Mouse (Mus musculus): Measurements from ENCODE around the gene Ccn1. TPM values are rescaled to one million over a fixed set of nuclear protein-coding genes. Genes with fewer than 3 reads are reported as not detected.
A peak's percentile ranks its signal among the peaks of the same experiment; 100 is the strongest.

Gene Ccn1
- polyA plus RNA-seq, 1 experiment from 2014 or later: 3.5 TPM

DNA sequence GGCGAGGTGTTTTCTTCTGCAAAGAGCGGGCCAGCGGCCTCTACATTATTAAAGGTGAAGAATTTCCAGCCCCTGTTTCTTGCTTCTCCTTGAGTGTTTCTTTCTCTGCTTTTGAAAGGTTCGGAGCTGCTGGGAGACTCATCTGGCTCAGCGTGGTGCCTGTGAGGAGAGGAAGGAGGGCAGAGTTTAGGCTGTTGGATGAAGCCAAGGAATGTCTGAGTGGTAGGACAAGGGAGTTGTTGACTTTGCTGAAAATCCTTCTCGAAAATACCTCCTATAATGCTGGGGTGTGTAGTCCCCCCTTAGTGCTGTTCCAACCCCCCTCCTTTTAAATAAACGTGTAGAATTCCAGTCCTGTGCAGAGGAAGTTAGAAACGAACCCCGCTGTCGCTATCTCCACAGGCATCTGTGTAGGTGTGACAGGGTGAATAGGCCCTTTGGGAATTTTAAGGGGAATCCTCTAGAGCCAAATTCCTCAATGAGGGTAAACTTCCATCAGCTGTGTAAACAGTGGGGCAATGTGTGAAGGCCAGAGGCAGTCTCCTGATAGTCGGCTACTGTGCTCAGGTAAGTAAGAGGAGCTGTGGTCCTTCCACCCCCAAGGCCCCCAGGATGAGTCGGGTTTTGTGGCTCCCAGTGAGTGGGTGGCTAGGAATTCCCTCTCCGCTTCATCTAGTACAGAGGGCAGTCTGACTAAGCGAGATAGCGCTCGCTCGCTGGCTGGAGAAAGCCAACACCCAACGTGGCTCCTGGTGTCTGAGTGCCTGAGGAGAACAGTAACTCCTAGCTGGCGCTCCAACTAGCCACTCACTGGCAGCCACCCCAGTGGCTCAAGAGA is 35.0 kb upstream of the Ccn1 start:
- Histone ChIP-seq H3K9me3 (ENCODE audit: low read length) (no peaks in the 10 kb centered on the region), H3K9ac (replicated peaks) (no peak overlapping the region), H3K4me3 (ENCODE audit: low read depth, low read length) (no peak overlapping the region), H3K4me2 (ENCODE audit: low read depth, low read length) (no peak overlapping the region), H3K27ac (ENCODE audit: low read depth) (no peak overlapping the region), H3K27me3 (ENCODE audit: insufficient read depth, low read length) (no peaks in the 10 kb centered on the region), H3K4me1 (ENCODE audit: insufficient read depth) (peaks cover 4% of the 10 kb centered on the region; the same call in 1 of the 2 replicates), H3K36me3 (replicated peaks; ENCODE audit: insufficient read depth, low read length) (no peaks in the 10 kb centered on the region)
- TF ChIP-seq EP300 (IDR thresholded peaks at IDR 0.05; ENCODE audit: low read depth) (no peak), CTCF (IDR thresholded peaks at IDR 0.05; ENCODE audit: low read depth) (no peak)
- ATAC-seq (peak; percentile 38; the same call in 1 of the 2 replicates), DNase-seq (peak; percentile 13)
- WGBS (ENCODE audit: insufficient replicate concordance): 40% methylated on average over 19 of the region's 19 CpGs

DNA sequence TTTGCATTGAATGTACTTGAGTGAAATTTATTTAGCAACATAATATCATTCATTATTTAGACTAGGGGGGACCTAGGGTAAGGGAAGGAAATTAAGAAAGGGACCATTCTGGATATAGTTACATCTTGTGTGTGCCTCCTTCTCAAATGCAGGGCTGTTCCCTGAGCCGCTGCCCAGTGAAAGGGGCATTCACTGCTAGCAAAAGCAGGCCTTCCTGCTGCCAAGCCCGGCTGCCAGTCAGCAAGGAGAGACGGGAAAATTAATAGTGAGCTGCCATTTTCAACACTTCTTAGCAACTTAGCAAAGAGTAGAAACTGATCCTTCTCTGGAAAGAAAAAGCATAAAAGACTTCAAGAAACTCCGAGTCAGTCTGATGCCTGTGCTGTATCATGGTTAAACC is 34.4 kb upstream of the Ccn1 start:
- 63% methylated on average over 4 of the region's 4 CpGs for WGBS (ENCODE audit: insufficient replicate concordance)
- Histone ChIP-seq H3K4me1 (ENCODE audit: insufficient read depth) (peaks cover 4% of the 10 kb centered on the region; the same call in 1 of the 2 replicates), H3K27me3 (ENCODE audit: insufficient read depth, low read length) (no peaks in the 10 kb centered on the region), H3K27ac (ENCODE audit: low read depth) (no peak overlapping the region), H3K9ac (replicated peaks) (no peak overlapping the region), H3K36me3 (replicated peaks; ENCODE audit: insufficient read depth, low read length) (no peaks in the 10 kb centered on the region), H3K9me3 (ENCODE audit: low read length) (no peaks in the 10 kb centered on the region), H3K4me3 (ENCODE audit: low read depth, low read length) (no peak overlapping the region), H3K4me2 (ENCODE audit: low read depth, low read length) (no peak overlapping the region)
- TF ChIP-seq CTCF (IDR thresholded peaks at IDR 0.05; ENCODE audit: low read depth): no peak
- no peak for TF ChIP-seq EP300 (IDR thresholded peaks at IDR 0.05; ENCODE audit: low read depth)
- ATAC-seq: no peak
- DNase-seq: no peak

DNA sequence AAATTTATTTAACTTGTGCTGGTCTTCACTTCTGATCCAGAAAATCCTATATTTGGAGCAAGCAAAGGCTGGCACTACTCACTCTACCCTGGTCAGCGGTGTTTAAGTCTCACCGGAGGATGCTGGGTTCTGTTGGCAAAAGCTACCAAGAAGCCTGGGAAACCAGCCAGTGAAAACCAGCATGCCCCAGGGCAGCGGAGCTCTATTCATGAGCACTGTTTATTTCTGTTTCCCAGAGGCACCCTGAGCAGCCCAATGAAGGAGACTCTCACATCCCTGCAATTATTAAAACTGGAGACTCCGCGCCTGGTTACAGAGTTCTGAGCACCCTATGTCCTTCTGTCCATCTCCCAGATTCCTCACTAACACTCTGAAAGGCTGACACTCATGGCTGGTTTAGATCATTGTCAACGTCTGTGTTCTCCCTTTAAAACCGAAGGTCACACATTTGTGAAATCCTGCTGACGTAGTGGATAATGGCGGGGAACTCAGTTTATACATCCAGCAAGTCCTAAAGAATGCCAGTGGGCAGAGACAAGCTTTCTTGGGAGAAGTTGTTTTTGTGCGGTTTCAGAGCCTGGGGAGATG is 31.7 kb upstream of the Ccn1 start:
- peaks cover 4% of the 10 kb centered on the region; the same call in 1 of the 2 replicates for H3K4me1 ChIP-seq (ENCODE audit: insufficient read depth)
- no peaks in the 10 kb centered on the region for H3K36me3 ChIP-seq (replicated peaks; ENCODE audit: insufficient read depth, low read length)
- 81% methylated on average over 10 of the region's 10 CpGs for WGBS (ENCODE audit: insufficient replicate concordance)
- DNase-seq (no peak), ATAC-seq (no peak)
- H3K27ac ChIP-seq (ENCODE audit: low read depth): no peak overlapping the region
- no peaks in the 10 kb centered on the region for H3K9me3 ChIP-seq (ENCODE audit: low read length)
- H3K9ac ChIP-seq (replicated peaks): no peak overlapping the region
- TF ChIP-seq CTCF (IDR thresholded peaks at IDR 0.05; ENCODE audit: low read depth): no peak
- no peak for TF ChIP-seq EP300 (IDR thresholded peaks at IDR 0.05; ENCODE audit: low read depth)
- no peaks in the 10 kb centered on the region for H3K27me3 ChIP-seq (ENCODE audit: insufficient read depth, low read length)
- no peak overlapping the region for H3K4me3 ChIP-seq (ENCODE audit: low read depth, low read length)
- no peak overlapping the region for H3K4me2 ChIP-seq (ENCODE audit: low read depth, low read length)

DNA sequence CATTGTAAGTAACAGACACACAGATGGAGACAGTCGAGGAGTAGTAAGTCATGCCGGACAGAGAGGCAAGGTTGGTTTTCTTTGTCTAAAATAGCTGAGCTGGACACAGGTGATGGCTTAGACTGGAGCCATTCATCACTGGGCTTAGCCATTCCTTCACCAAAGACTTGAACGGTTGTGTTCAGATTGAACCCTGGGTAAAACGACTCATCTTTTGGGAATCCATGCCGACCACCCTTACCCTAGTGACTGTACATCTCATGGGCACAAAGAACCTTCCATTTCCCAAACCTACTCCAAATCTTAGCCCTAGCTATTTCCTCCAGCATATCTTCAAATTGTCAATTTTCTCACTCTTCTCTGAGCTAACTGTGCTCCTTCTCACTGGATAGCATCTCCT is 30.9 kb upstream of the Ccn1 start:
- no peak overlapping the region for H3K27ac ChIP-seq (ENCODE audit: low read depth)
- DNase-seq (no peak), ATAC-seq (no peak)
- H3K4me1 ChIP-seq (ENCODE audit: insufficient read depth): peaks cover 4% of the 10 kb centered on the region; the same call in 1 of the 2 replicates
- no peak overlapping the region for H3K4me3 ChIP-seq (ENCODE audit: low read depth, low read length)
- no peak overlapping the region for H3K4me2 ChIP-seq (ENCODE audit: low read depth, low read length)
- WGBS (ENCODE audit: insufficient replicate concordance): 85% methylated on average over 5 of the region's 5 CpGs
- no peaks in the 10 kb centered on the region for H3K36me3 ChIP-seq (replicated peaks; ENCODE audit: insufficient read depth, low read length)
- no peaks in the 10 kb centered on the region for H3K27me3 ChIP-seq (ENCODE audit: insufficient read depth, low read length)
- no peak for TF ChIP-seq EP300 (IDR thresholded peaks at IDR 0.05; ENCODE audit: low read depth)
- no peak for TF ChIP-seq CTCF (IDR thresholded peaks at IDR 0.05; ENCODE audit: low read depth)
- H3K9me3 ChIP-seq (ENCODE audit: low read length): no peaks in the 10 kb centered on the region
- H3K9ac ChIP-seq (replicated peaks): no peak overlapping the region

DNA sequence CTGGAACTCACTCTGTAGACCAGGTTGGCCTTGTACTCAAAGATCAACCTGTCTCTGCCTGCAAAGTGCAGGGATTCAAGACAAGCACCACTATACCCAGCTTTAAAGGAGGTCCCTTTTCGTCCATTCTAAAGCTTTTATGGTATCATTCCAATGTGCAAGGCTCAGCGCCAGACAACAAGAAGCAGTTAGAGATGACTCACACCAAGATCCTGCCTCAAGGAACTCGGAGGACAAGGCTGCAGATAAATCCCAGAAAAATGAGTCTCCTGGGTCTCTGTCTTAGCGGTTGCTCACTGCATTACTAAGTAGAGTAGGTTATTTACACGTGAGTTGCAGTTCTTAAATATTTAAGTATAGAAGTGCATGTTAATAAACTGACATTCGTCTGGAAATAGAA is 26.4 kb upstream of the Ccn1 start:
- no peak overlapping the region for H3K4me3 ChIP-seq (ENCODE audit: low read depth, low read length)
- ATAC-seq: no peak

DNA sequence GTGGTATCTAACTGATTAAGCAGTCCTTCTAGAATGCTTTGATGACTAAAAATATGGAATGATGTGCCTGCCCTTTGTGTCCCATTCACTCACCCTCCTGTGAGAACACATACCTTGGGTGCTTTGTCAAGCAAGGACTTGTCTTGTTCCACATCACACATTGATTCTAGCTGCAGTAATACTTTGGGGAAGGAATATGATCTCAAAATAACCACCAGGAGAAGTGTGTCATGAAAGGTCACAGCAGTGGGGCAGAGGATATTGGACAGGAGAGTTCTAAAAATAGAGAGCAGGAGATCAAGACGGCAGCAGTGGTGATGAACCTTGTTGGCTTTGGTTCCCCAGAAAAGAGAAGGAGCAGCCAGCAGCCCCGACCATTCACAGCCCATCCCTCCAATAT is 25.0 kb upstream of the Ccn1 start:
- H3K4me2 ChIP-seq (ENCODE audit: low read depth, low read length): no peak overlapping the region
- H3K4me1 ChIP-seq (ENCODE audit: insufficient read depth): no peaks in the 10 kb centered on the region
- no peaks in the 10 kb centered on the region for H3K36me3 ChIP-seq (replicated peaks; ENCODE audit: insufficient read depth, low read length)
- H3K4me3 ChIP-seq (ENCODE audit: low read depth, low read length): no peak overlapping the region
- WGBS (ENCODE audit: insufficient replicate concordance): 44% methylated on average over 2 of the region's 2 CpGs
- no peak for TF ChIP-seq CTCF (IDR thresholded peaks at IDR 0.05; ENCODE audit: low read depth)
- no peak for TF ChIP-seq EP300 (IDR thresholded peaks at IDR 0.05; ENCODE audit: low read depth)
- H3K27me3 ChIP-seq (ENCODE audit: insufficient read depth, low read length): no peaks in the 10 kb centered on the region
- H3K9ac ChIP-seq (replicated peaks): no peak overlapping the region
- DNase-seq (no peak), ATAC-seq (no peak)
- H3K27ac ChIP-seq (ENCODE audit: low read depth): no peak overlapping the region
- H3K9me3 ChIP-seq (ENCODE audit: low read length): no peaks in the 10 kb centered on the region

More for the DNA sequence above, 26.4 kb upstream of the Ccn1 start:
- Histone ChIP-seq H3K9ac (replicated peaks) (no peak overlapping the region), H3K4me2 (ENCODE audit: low read depth, low read length) (no peak overlapping the region), H3K4me1 (ENCODE audit: insufficient read depth) (no peaks in the 10 kb centered on the region), H3K9me3 (ENCODE audit: low read length) (no peaks in the 10 kb centered on the region), H3K27me3 (ENCODE audit: insufficient read depth, low read length) (no peaks in the 10 kb centered on the region), H3K27ac (ENCODE audit: low read depth) (no peak overlapping the region), H3K36me3 (replicated peaks; ENCODE audit: insufficient read depth, low read length) (no peaks in the 10 kb centered on the region)
- WGBS (ENCODE audit: insufficient replicate concordance): 72% methylated on average over 6 of the region's 6 CpGs
- no peak for TF ChIP-seq CTCF (IDR thresholded peaks at IDR 0.05; ENCODE audit: low read depth)
- no peak for TF ChIP-seq EP300 (IDR thresholded peaks at IDR 0.05; ENCODE audit: low read depth)
- no peak for DNase-seq

All from liver, postnatal 0 days (tissue).